Mouse (Mus musculus) C2C12 (cell line): ENCODE measurements at regions not wholly inside any gene's neighbourhood (a gene's known extent, or its start where the extent isn't known, plus 50 kb on each side); places are given as distances from the start of the nearest gene placed in this dataset.

Experiments
- CEBPB ChIP-seq: IDR thresholded peaks from one replicate; pipeline ENCODE4 v1.6.1; 2011; ENCODE audit warnings: low read depth, mild to moderate bottlenecking, control low read depth, moderate library complexity
- CTCF ChIP-seq: IDR thresholded peaks from one replicate; pipeline ENCODE4 v1.5.1; 2011; ENCODE audit not compliant: control insufficient read depth, insufficient read depth, insufficient read length
- FOSL1 ChIP-seq: IDR thresholded peaks from one replicate; pipeline ENCODE4 v1.8.0; 2011; ENCODE audit warnings: mild to moderate bottlenecking, low read length; ENCODE audit not compliant: poor library complexity, insufficient read depth, severe bottlenecking
- MAX ChIP-seq: IDR thresholded peaks from one replicate; pipeline ENCODE4 v1.6.1; 2011; ENCODE audit warnings: mild to moderate bottlenecking, control low read depth
- MYOG ChIP-seq: IDR thresholded peaks from one replicate; pipeline ENCODE4 v1.6.1; 2011; ENCODE audit not compliant: control insufficient read depth, insufficient read length; ENCODE audit errors: extremely low read depth
- USF1 ChIP-seq: IDR thresholded peaks from one replicate; pipeline ENCODE4 v1.6.1; 2011; ENCODE audit warnings: low read depth, mild to moderate bottlenecking, control low read depth, moderate library complexity

DNA sequence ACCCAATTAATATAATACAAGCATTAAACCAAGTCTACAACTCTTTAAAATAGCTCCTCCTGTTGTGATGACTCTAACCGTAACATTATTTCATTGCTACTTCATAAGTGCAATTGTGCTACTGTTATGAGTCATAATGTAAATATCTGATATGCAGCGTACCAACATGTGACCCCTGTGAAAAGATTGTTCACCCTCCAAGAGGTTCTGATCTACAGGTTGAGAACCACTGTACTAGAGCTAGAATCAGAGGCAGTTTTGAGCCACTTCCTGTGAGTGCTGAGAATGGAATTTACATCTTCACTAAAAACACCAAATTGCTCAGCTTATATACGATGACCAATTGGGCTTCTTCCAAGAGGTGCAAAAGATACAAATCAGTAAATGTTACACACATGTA, 504.4 kb upstream of the Syt1 start:
- TF ChIP-seq CTCF (no peak), USF1 (peak; percentile 93), CEBPB (no peak), MAX (no peak), MYOG (no peak), FOSL1 (peak; percentile 11)
